Mouse (Mus musculus): ENCODE results near the gene Btbd19.

GRCm38 (mm10) chr4:117087948-117088640, 37.4 kb downstream of the Btbd19 start:
- TF ChIP-seq POLR2A (IDR thresholded peaks at IDR 0.05; ENCODE audit: borderline replicate concordance, low read depth, low read length) (no peak), CTCF (IDR thresholded peaks at IDR 0.05; ENCODE audit: low read depth, low read length) (no peak)

Measured in bone marrow macrophage, adult 2 months (primary cell).